Mouse (Mus musculus) megakaryocyte, embryonic 14.5 days (primary cell): ENCODE results near the gene Uspl1.

ENCODE experiments used
- FLI1 ChIP-seq: IDR thresholded peaks from 2 replicates; pipeline ENCODE4 v1.6.1; 2012; ENCODE audit warnings: low read length, inconsistent platforms, mixed read lengths
- GATA1 ChIP-seq: IDR thresholded peaks from 3 replicates; pipeline ENCODE4 v1.6.1; 2012; ENCODE audit warnings: mixed read lengths, low read length, inconsistent platforms, borderline replicate concordance

GRCm38 (mm10) chr5:149209328-149209727, 25.2 kb downstream of the Uspl1 start:
- TF ChIP-seq GATA1 (no peak), FLI1 (no peak)
